Mouse (Mus musculus): ENCODE results near the gene Large1. TPM values are rescaled to one million over a fixed set of nuclear protein-coding genes. Genes with fewer than 3 reads are reported as not detected.

The Large1 gene
- total and polyA plus RNA-seq, 3 experiments = not detected

- H3K36me3 ChIP-seq (ENCODE audit: control insufficient read depth in 1 of 2, insufficient read depth in 2 of 2, low read length in 2 of 2) = no peaks in the 10 kb centered on the region
- H3K27me3 ChIP-seq (ENCODE audit: control insufficient read depth in 1 of 2, insufficient read depth in 2 of 2, low read length in 2 of 2) = no peaks in the 10 kb centered on the region
- H3K9ac ChIP-seq (ENCODE audit: control insufficient read depth, low read depth, low read length, poor library complexity, severe bottlenecking) = no peak overlapping the region
- H3K4me3 ChIP-seq (ENCODE audit: control insufficient read depth in 1 of 2, insufficient read depth in 1 of 2, low read depth in 2 of 2, low read length in 2 of 2) = no peak overlapping the region
- no peak overlapping the region for H3K27ac ChIP-seq (ENCODE audit: control insufficient read depth, low read depth, low read length)
- no peak for DNase-seq (ENCODE audit: low read depth, low spot score)
- no peaks in the 10 kb centered on the region for H3K9me3 ChIP-seq (replicated peaks; ENCODE audit: insufficient read depth, low read length)
- H3K79me2 ChIP-seq (ENCODE audit: control insufficient read depth, insufficient read depth, low read length, poor library complexity) = no peaks in the 10 kb centered on the region
- no peaks in the 10 kb centered on the region for H3K4me1 ChIP-seq (ENCODE audit: control insufficient read depth in 1 of 2, insufficient read depth in 2 of 2, low read length in 2 of 2)
- TF ChIP-seq POLR2AphosphoS2 (IDR thresholded peaks at IDR 0.05; ENCODE audit: low read length) (no peak), BHLHE40 (IDR thresholded peaks at IDR 0.05; ENCODE audit: borderline replicate concordance, low read depth, low read length) (no peak), RCOR1 (IDR thresholded peaks at IDR 0.05; ENCODE audit: low read depth, low read length) (no peak), TBP (IDR thresholded peaks at IDR 0.05; ENCODE audit: low read depth, low read length) (no peak), HCFC1 (IDR thresholded peaks at IDR 0.05; ENCODE audit: low read depth, low read length) (no peak), ZKSCAN1 (IDR thresholded peaks at IDR 0.05; ENCODE audit: low read depth, low read length) (no peak), NELFE (IDR thresholded peaks at IDR 0.05; ENCODE audit: low read depth, low read length) (no peak), E2F4 (IDR thresholded peaks at IDR 0.05; ENCODE audit: borderline replicate concordance, low read depth, low read length) (no peak), ETS1 (IDR thresholded peaks at IDR 0.05; ENCODE audit: low read depth, low read length) (no peak), CHD1 (IDR thresholded peaks at IDR 0.05; ENCODE audit: low read depth, low read length) (no peak), MYB (IDR thresholded peaks at IDR 0.05; ENCODE audit: low read depth, low read length) (no peak), USF1 (IDR thresholded peaks at IDR 0.05; ENCODE audit: low read depth, low read length) (no peak), MAX (IDR thresholded peaks at IDR 0.05; ENCODE audit: low read length) (no peak), RAD21 (IDR thresholded peaks at IDR 0.05; ENCODE audit: low read depth, low read length) (no peak), SIN3A (IDR thresholded peaks at IDR 0.05; ENCODE audit: low read length) (no peak), TCF12 (IDR thresholded peaks at IDR 0.05; ENCODE audit: low read depth, low read length) (no peak), ZMIZ1 (IDR thresholded peaks at IDR 0.05; ENCODE audit: low read depth, low read length) (no peak), ZNF384 (IDR thresholded peaks at IDR 0.05; ENCODE audit: low read depth, low read length) (no peak), CHD2 (IDR thresholded peaks at IDR 0.05; ENCODE audit: low read length) (no peak), GABPA (IDR thresholded peaks at IDR 0.05; ENCODE audit: low read depth, low read length) (no peak)
These were observed 359.5 kb downstream of the Large1 start for GRCm38 (mm10) chr8:72993831-72994230.

GRCm38 (mm10) chr8:72990425-72990824 lies 362.9 kb downstream of the Large1 start:
- no peaks in the 10 kb centered on the region for H3K9me3 ChIP-seq (replicated peaks; ENCODE audit: insufficient read depth, low read length)
- no peak overlapping the region for H3K4me3 ChIP-seq (ENCODE audit: control insufficient read depth in 1 of 2, insufficient read depth in 1 of 2, low read depth in 2 of 2, low read length in 2 of 2)
- no peak overlapping the region for H3K9ac ChIP-seq (ENCODE audit: control insufficient read depth, low read depth, low read length, poor library complexity, severe bottlenecking)
- no peaks in the 10 kb centered on the region for H3K4me1 ChIP-seq (ENCODE audit: control insufficient read depth in 1 of 2, insufficient read depth in 2 of 2, low read length in 2 of 2)
- H3K27me3 ChIP-seq (ENCODE audit: control insufficient read depth in 1 of 2, insufficient read depth in 2 of 2, low read length in 2 of 2) = no peaks in the 10 kb centered on the region
- no peaks in the 10 kb centered on the region for H3K36me3 ChIP-seq (ENCODE audit: control insufficient read depth in 1 of 2, insufficient read depth in 2 of 2, low read length in 2 of 2)
- no peak for DNase-seq (ENCODE audit: low read depth, low spot score)
- no peak for TF ChIP-seq HCFC1 (IDR thresholded peaks at IDR 0.05; ENCODE audit: low read depth, low read length)
- TF ChIP-seq MYB (IDR thresholded peaks at IDR 0.05; ENCODE audit: low read depth, low read length) = no peak
- TF ChIP-seq CHD1 (IDR thresholded peaks at IDR 0.05; ENCODE audit: low read depth, low read length) = no peak
- no peak for TF ChIP-seq MXI1 (IDR thresholded peaks at IDR 0.05; ENCODE audit: low read depth, low read length)
- TF ChIP-seq ZC3H11A (IDR thresholded peaks at IDR 0.05; ENCODE audit: low read depth, low read length) = no peak
- TF ChIP-seq POLR2AphosphoS5 (IDR thresholded peaks at IDR 0.05; ENCODE audit: borderline replicate concordance, low read depth, low read length) = no peak
- no peak for TF ChIP-seq JUND (IDR thresholded peaks at IDR 0.05; ENCODE audit: low read depth, low read length)
- no peak for TF ChIP-seq POLR2AphosphoS2 (IDR thresholded peaks at IDR 0.05; ENCODE audit: low read length)
- TF ChIP-seq MYC (IDR thresholded peaks at IDR 0.05; ENCODE audit: low read depth, low read length) = no peak
- no peak for TF ChIP-seq GATA1 (IDR thresholded peaks at IDR 0.05; ENCODE audit: low read depth, low read length)
- H3K27ac ChIP-seq (ENCODE audit: control insufficient read depth, low read depth, low read length) = no peak overlapping the region
- no peaks in the 10 kb centered on the region for H3K79me2 ChIP-seq (ENCODE audit: control insufficient read depth, insufficient read depth, low read length, poor library complexity)

Data from MEL (cell line).